Mouse (Mus musculus) erythroblast, adult 5-6 weeks (primary cell): ENCODE data around the gene Slc16a12. TPM values are rescaled to one million over a fixed set of nuclear protein-coding genes. Genes with fewer than 3 reads are reported as not detected.

Experiments used
- ATAC-seq: replicated peaks from 2 replicates; pipeline ENCODE4 v1.8.0; 2016; ENCODE audit warnings: moderate number of reproducible peaks, mild to moderate bottlenecking, moderate TSS enrichment, inconsistent platforms; ENCODE audit not compliant: poor library complexity, low FRiP score, severe bottlenecking
- total RNA-seq, 2 experiments: library from RNA; stranded (forward) in 1 of 2; stranded (reverse) in 1 of 2; fragments of 150-400 nt in 1 of 2; fragments of 200-764, 138-1000 nt in 1 of 2; gene quantifications; 2 replicates each; pipeline versions ENCODE4 v1.2.3 to v1.2.4; 2015 to 2017; ENCODE audit warnings: low replicate concordance in 2 of 2

The Slc16a12 gene
- total RNA-seq, 2 experiments from 2014 or later, result not detected

DNA sequence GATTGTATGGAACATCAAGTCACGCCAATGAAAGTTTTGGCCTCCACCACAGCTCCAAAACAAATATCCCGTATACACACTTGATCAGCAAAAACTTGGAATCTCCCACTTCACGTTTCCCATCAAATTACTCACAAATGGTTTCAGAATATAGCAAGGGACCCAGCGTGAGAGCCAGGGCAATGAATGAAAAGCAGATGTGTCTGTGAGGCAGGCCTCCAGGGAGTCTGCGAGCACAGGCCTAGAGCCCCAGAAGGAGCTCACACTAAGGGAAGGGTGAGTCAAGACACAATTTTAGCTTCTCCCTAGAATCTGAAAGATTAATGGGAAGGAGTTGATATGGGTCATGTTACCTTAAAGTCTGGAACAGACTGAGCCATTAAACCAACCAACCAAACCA lies 15.7 kb downstream of the Slc16a12 start:
- ATAC-seq, result no peak

- no peak for ATAC-seq
Observed at GRCm38 (mm10) chr19:34730584-34730983, 16.5 kb downstream of the Slc16a12 start.

- ATAC-seq, result no peak
Observed at GRCm38 (mm10) chr19:34729505-34729904, 17.6 kb downstream of the Slc16a12 start.

DNA sequence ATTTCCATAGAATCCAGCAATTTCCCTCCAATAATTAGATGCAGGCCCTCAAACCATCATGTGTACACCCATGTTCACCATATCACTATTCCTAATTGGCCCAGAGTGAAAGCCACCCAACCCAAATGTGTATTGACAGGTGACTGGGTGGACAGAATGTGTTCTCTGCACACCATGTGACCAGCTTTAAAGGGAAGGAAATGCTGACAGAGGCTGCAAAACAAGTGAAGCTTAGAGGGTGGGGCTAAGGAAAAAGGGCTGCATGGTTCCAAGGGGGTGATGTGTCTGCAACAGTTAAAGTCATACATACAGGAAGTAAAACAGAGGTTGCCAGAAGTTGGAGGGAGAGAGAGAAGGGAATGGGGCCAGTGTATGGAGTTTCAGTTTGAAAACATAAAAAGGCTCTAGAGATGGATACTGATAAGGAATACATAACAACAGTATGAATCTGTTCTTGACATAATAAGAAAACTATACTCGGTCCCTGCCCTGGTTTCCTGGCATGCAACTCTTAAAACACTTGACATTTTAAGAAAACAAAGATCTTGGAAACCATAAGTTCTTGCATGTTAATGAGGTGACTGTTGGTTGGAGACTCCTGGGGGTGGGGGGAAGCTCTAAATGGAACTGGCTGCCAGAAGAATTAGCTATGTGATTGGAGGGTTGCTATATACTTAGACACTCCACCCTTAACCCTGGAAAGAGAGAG lies 20.7 kb downstream of the Slc16a12 start:
- ATAC-seq, result no peak

- no peak for ATAC-seq
Observed at GRCm38 (mm10) chr19:34725418-34725817, 21.7 kb downstream of the Slc16a12 start.

- ATAC-seq, result no peak
Observed at GRCm38 (mm10) chr19:34724598-34724997, 22.5 kb downstream of the Slc16a12 start.

- no peak for ATAC-seq
Observed at GRCm38 (mm10) chr19:34722541-34722940, 24.5 kb downstream of the Slc16a12 start.

- no peak for ATAC-seq
Observed at GRCm38 (mm10) chr19:34720130-34720529, 27.0 kb downstream of the Slc16a12 start.

DNA sequence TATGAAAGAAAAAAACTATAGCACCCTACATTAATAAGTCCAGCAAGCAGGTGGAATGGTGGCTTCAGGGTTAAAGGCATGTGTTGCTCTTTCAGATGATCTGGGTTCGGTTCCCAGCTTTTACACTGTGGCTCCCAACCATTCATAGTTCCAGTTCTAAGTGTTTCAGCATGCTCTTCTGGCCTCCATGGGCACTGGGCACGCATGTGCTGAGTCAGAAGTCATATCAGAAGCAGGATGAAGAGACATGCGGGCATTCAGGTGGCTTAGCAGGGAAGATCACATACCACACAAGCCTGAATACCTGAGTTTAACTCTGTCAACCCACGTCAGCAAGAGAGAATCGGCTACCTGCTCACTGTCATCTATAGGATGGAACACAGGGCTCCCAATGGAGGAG lies 28.1 kb downstream of the Slc16a12 start:
- ATAC-seq, result no peak

- ATAC-seq, result no peak
Observed at GRCm38 (mm10) chr19:34718478-34718877, 28.6 kb downstream of the Slc16a12 start.

DNA sequence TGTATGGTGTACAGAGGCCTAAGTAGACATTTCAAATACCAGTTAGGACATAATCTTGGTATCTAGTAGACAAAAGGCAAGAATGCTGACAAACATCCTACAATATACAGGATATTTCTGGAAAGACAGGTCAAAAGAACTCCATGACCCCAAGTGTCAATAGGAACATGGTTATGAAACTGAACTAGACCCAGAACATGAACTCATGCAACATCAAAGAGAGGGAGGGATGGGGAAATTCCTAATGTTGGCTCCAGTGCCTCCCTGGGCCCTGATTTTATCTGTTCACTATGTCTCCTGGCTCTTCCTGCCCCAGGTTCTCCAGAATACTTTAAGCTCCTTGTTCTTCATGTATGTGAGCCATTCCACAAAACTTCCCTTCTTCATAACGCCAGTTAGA lies 31.2 kb downstream of the Slc16a12 start:
- no peak for ATAC-seq

DNA sequence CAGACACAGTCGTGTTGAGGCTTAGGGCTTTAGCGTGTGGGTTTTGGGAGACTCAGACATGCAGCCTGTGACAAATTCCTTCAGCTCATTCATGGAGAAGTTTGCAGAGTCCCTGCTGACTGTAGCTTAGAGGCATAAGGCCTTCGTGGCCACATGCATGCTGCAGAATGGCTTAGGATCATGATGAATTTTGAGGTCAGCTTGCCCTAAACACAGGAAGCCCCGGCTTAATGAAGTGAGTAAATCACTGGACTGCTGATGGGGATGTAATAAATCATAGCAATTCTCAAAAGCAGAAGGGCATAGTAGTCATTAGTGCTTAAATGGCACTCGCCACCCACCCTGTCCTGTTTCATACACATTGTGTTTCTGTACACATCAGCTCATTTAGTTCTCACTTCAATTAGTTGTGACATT lies 32.8 kb downstream of the Slc16a12 start:
- no peak for ATAC-seq

- no peak for ATAC-seq
Observed at GRCm38 (mm10) chr19:34712050-34712449, 35.0 kb downstream of the Slc16a12 start.

GRCm38 (mm10) chr19:34708221-34708620 lies 38.9 kb downstream of the Slc16a12 start:
- no peak for ATAC-seq

DNA sequence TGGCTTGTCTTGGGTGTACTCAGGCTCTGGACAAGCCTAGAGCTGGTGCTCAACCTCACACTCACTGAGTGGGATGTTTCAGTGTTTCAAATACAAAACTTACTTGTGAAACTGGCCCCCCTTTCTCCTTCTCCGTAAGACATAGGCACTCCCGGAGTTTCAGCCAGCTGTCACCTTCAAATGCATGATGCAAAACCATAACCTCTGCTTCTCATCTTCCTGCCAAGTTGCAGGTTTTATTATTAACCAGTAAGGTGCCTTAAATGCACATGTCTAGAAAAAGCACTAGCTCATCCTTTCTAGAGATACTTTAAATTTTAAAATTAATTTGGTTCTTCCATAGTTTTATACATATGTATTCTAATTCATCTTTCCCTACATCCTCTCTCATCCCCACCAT lies 39.5 kb downstream of the Slc16a12 start:
- no peak for ATAC-seq

DNA sequence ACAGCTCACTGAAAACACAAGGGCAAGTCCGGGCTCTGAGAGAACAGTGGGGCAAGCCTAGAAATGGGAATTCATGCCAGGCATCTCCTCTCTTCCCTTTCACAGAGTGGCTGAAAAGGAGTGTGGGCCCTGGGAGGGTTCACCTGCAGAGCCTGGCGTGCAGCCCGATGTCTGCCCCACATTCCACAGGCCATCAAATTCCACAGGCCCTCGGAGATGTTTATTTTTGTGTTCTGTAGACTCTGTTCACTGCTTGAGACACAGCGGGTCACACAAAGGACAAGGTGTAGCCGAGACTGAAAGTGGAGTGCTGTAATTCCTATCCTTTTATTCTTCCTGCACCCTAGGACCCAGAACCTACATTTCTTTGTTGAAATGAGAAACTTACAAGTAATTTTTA lies 40.8 kb downstream of the Slc16a12 start:
- ATAC-seq, result no peak

- no peak for ATAC-seq
Observed at GRCm38 (mm10) chr19:34705141-34705540, 41.9 kb downstream of the Slc16a12 start.

DNA sequence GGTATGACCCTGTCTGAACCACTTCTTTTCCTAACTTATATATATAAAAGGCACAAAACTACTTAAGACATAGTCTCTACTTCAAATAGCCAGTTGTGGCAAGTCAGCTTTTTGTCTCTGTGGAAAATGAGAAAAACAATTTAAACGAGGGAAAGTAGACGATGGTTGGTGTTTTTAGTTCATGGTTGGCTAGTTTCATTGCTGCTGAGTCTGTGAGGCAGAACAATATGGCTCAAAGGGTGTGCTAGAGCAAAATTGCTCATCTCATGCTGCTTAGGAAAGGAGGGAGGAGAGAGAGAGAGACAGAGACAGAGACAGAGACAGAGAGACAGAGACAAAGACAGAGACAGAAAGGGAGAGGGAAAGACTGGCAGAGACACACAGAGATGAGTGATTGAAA lies 47.8 kb downstream of the Slc16a12 start:
- ATAC-seq, result no peak

GRCm38 (mm10) chr19:34698852-34699251 lies 48.2 kb downstream of the Slc16a12 start:
- no peak for ATAC-seq

DNA sequence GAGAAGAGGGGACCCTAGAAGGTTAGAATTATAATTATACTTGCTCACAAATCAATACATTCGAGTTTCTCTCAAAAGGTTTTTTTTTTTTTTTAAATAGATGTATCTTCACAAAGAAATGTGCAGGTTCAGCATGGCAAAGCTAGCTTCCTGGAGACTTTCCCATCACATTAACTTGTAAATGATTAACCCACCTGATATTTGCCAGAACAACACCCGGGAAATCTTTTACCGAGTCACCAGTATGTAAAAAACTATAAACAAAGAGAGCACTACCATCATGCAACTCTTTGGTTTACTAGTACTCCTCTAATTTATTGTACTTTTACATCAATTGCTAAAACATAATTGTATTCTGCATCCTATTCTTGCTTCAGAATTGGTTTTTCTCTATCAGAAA lies 48.7 kb downstream of the Slc16a12 start:
- no peak for ATAC-seq

DNA sequence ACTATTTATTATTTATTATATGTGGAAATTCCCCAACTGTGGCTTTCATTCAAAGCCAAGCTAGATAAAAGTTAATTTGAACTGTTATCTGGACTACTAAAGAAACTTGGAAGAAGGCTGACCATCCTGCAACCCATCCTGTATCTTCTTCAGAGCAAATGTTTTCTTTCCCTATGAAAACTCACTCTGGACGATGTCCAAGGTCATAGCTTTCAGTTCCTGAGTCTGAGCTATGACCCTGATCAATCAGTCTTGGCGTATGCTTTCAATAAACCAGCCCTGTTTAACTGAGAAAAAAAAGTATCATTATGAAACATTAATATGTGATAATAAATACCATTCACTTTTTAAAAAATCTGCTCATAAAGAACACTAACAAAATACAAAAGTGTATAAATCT lies 49.6 kb downstream of the Slc16a12 start:
- ATAC-seq, result no peak

DNA sequence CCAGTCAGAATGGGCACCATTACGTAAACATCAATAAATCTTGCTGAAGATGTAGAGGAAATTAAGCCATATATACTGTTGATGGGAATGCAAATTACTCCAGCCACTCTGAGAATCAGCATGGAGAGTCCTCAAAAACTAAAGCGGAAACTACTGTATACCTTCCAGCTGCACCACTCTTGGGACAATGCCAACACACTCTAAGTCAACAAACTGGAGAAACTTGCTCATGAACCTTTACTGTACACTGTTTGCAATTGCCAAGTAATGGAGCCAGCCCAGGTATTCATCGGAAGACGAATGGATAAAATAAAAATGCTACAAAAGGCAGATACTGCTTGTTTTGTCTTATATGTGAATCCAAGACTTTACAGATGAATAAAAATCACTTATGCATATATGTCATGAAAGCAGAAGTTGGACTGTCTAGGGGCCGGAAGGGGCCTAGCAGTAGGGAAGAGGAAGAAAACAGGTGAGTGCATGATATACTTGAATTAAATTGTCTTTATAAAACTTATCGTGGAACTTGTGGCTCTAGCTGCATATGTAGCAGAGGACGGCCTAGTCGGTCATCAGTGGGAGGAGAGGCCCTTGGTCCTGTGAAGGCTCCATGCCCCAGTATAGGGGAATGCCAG lies 50.6 kb downstream of the Slc16a12 start:
- ATAC-seq, result no peak
